Mouse (Mus musculus) cerebellum, adult 2 months (tissue): ENCODE measurements around the gene Anapc15-ps.

Experiments
- CTCF ChIP-seq: fragments of 200-500 bp; IDR thresholded peaks from 2 replicates; pipeline ENCODE4 v1.5.1; 2011; ENCODE audit warnings: low read depth, mild to moderate bottlenecking, control low read depth, low read length, moderate library complexity, borderline replicate concordance; ENCODE audit not compliant: insufficient read depth
- POLR2A ChIP-seq: fragments of 200-500 bp; IDR thresholded peaks from 2 replicates; pipeline ENCODE4 v1.6.1; 2011; ENCODE audit warnings: low read length, control low read depth, borderline replicate concordance; ENCODE audit not compliant: insufficient read depth

- no peak for TF ChIP-seq CTCF
- TF ChIP-seq POLR2A: no peak
Observed at GRCm38 (mm10) chr10:95678241-95678640, 5.0 kb upstream of the Anapc15-ps start.
